Mouse (Mus musculus): ENCODE data around the gene Iqgap1. TPM values are rescaled to one million over a fixed set of nuclear protein-coding genes. Genes with fewer than 3 reads are reported as not detected.

Gene Iqgap1
- polyA plus RNA-seq, 1 experiment from 2014 or later = 25.9 TPM

DNA sequence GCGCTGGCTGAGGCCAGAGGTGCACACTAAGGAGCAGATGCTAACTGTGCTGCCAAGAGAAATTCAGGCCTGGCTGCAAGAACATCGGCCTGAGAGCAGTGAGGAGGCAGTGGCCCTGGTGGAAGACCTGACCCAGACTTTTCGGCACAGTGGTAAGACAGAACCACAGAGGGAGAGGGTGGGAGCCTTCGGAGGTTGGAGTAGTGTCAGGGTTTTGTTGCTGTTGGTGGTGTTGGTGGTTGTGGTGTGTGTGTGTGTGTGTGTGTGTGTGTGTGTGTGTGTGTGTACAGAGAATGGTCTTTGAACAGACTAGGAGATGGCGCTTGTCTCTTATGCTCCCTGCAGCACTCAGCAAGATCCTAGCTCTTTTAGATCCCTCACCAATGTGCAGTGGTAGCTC lies 37.7 kb upstream of the Iqgap1 start:
- DNase-seq (ENCODE audit: low spot score) = no peak
- no peaks in the 10 kb centered on the region for H3K27me3 ChIP-seq (ENCODE audit: control insufficient read depth, insufficient read depth, low read length)
- H3K27ac ChIP-seq (replicated peaks; ENCODE audit: low read depth, low read length) = no peak overlapping the region
- no peak overlapping the region for H3K9ac ChIP-seq (ENCODE audit: low read length)
- no peak overlapping the region for H3K4me2 ChIP-seq (ENCODE audit: low read depth, severe bottlenecking)
- no peaks in the 10 kb centered on the region for H3K9me3 ChIP-seq (ENCODE audit: control insufficient read depth, low read length)
- WGBS = 92% methylated on average over 5 of the region's 5 CpGs
- H3K4me3 ChIP-seq (ENCODE audit: low read depth, low read length) = no peak overlapping the region
- peaks cover 3% of the 10 kb centered on the region; the same call in 1 of the 2 replicates for H3K4me1 ChIP-seq (ENCODE audit: control insufficient read depth, insufficient read depth, low read length)
- peaks cover 25% of the 10 kb centered on the region for H3K36me3 ChIP-seq (ENCODE audit: control insufficient read depth, insufficient read depth, low read length)
- ATAC-seq (ENCODE audit: insufficient number of reproducible peaks, low FRiP score, low TSS enrichment, low read depth) = no peak

GRCm38 (mm10) chr7:80862475-80862874 lies 36.7 kb upstream of the Iqgap1 start:
- WGBS = 89% methylated on average over 2 of the region's 2 CpGs
- peaks cover 18% of the 10 kb centered on the region for H3K36me3 ChIP-seq (ENCODE audit: control insufficient read depth, insufficient read depth, low read length)
- no peak overlapping the region for H3K9ac ChIP-seq (ENCODE audit: low read length)
- no peak overlapping the region for H3K4me3 ChIP-seq (ENCODE audit: low read depth, low read length)
- H3K27me3 ChIP-seq (ENCODE audit: control insufficient read depth, insufficient read depth, low read length) = no peaks in the 10 kb centered on the region
- ATAC-seq (ENCODE audit: insufficient number of reproducible peaks, low FRiP score, low TSS enrichment, low read depth) (no peak), DNase-seq (ENCODE audit: low spot score) (no peak)
- H3K27ac ChIP-seq (replicated peaks; ENCODE audit: low read depth, low read length) = no peak overlapping the region
- H3K9me3 ChIP-seq (ENCODE audit: control insufficient read depth, low read length) = no peaks in the 10 kb centered on the region
- no peak overlapping the region for H3K4me2 ChIP-seq (ENCODE audit: low read depth, severe bottlenecking)
- H3K4me1 ChIP-seq (ENCODE audit: control insufficient read depth, insufficient read depth, low read length) = peaks cover 3% of the 10 kb centered on the region; the same call in 1 of the 2 replicates

GRCm38 (mm10) chr7:80860729-80861274 lies 35.0 kb upstream of the Iqgap1 start, which contains the start of gene Zscan2:
Gene Zscan2 (plus strand): TSS chr7:80860920.
- under 1% methylated on average over 40 of the region's 40 CpGs for whole genome bisulfite sequencing
- ATAC-seq (ENCODE audit: insufficient number of reproducible peaks, low FRiP score, low TSS enrichment, low read depth) = peak; percentile 97
- DNase-seq (ENCODE audit: low spot score) = peak; percentile 94
- H3K4me3 ChIP-seq (ENCODE audit: low read depth, low read length) = peak within 1 kb of the TSS; percentile 90
- H3K9me3 ChIP-seq (ENCODE audit: control insufficient read depth, low read length) = no peaks in the 10 kb centered on the region
- peak within 1 kb of the TSS; percentile 80 for H3K4me2 ChIP-seq (ENCODE audit: low read depth, severe bottlenecking)
- peaks cover 3% of the 10 kb centered on the region; the same call in 1 of the 2 replicates for H3K4me1 ChIP-seq (ENCODE audit: control insufficient read depth, insufficient read depth, low read length)
- H3K27me3 ChIP-seq (ENCODE audit: control insufficient read depth, insufficient read depth, low read length) = no peaks in the 10 kb centered on the region
- peak within 1 kb of the TSS; percentile 83 for H3K27ac ChIP-seq (replicated peaks; ENCODE audit: low read depth, low read length)
- H3K36me3 ChIP-seq (ENCODE audit: control insufficient read depth, insufficient read depth, low read length) = peaks cover 13% of the 10 kb centered on the region
- H3K9ac ChIP-seq (ENCODE audit: low read length) = peak within 1 kb of the TSS; percentile 99

DNA sequence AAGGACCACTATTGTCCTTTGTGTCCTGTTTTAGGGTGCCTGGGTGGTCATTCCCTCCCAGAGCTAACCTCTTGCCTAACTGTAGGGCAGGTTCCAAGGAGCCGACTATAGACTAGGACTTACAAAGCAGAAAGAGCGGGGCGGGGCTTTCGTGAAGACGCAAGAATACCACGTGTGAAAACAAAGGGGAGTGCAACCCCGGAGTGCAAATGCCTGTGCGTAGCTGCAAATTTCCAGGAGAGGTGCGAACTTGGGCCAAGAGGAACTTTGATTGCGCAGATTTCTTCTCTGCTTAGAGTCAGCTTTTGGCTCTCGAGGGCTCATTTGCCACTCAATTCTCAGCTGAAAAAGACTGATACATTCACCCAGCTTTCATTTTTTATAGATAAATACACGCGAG lies 34.5 kb upstream of the Iqgap1 start:
- Histone ChIP-seq H3K9me3 (ENCODE audit: control insufficient read depth, low read length) (no peaks in the 10 kb centered on the region), H3K9ac (ENCODE audit: low read length) (peak overlapping the region; percentile 99), H3K27ac (replicated peaks; ENCODE audit: low read depth, low read length) (no peak overlapping the region)

DNA sequence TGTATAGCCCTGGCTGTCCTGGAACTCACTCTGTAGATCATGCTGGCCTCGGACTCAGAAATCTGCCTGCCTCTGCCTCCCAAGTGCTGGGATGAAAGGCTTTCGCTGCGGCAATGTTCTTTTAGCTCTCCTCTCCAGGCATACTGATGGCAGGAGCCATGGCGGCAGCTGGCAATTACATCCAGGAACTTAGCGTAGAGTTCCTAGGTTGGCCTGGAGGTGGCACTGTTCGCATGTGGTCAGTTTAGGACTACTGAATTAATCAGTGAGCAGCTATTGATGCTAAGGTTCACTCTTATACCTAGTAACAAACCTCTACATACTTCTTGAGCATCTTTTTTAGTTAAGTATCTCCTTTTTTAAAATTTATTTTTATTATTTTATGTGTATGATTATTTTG lies 31.4 kb upstream of the Iqgap1 start:
- ATAC-seq (ENCODE audit: insufficient number of reproducible peaks, low FRiP score, low TSS enrichment, low read depth) = no peak
- H3K9ac ChIP-seq (ENCODE audit: low read length) = no peak overlapping the region
- H3K27me3 ChIP-seq (ENCODE audit: control insufficient read depth, insufficient read depth, low read length) = no peaks in the 10 kb centered on the region
- peaks cover 3% of the 10 kb centered on the region; the same call in 1 of the 2 replicates for H3K4me1 ChIP-seq (ENCODE audit: control insufficient read depth, insufficient read depth, low read length)
- DNase-seq (ENCODE audit: low spot score) = peak; percentile 84
- H3K4me2 ChIP-seq (ENCODE audit: low read depth, severe bottlenecking) = no peak overlapping the region
- WGBS = 29% methylated on average over 6 of the region's 6 CpGs
- no peaks in the 10 kb centered on the region for H3K36me3 ChIP-seq (ENCODE audit: control insufficient read depth, insufficient read depth, low read length)
- H3K9me3 ChIP-seq (ENCODE audit: control insufficient read depth, low read length) = no peaks in the 10 kb centered on the region
- H3K27ac ChIP-seq (replicated peaks; ENCODE audit: low read depth, low read length) = no peak overlapping the region
- H3K4me3 ChIP-seq (ENCODE audit: low read depth, low read length) = no peak overlapping the region

More for the DNA sequence above, 34.5 kb upstream of the Iqgap1 start:
- ATAC-seq (ENCODE audit: insufficient number of reproducible peaks, low FRiP score, low TSS enrichment, low read depth) (peak; percentile 63; the same call in 1 of the 2 replicates), DNase-seq (ENCODE audit: low spot score) (peak; percentile 80)
- Histone ChIP-seq H3K4me1 (ENCODE audit: control insufficient read depth, insufficient read depth, low read length) (peaks cover 3% of the 10 kb centered on the region; the same call in 1 of the 2 replicates), H3K4me2 (ENCODE audit: low read depth, severe bottlenecking) (peak overlapping the region; percentile 80), H3K27me3 (ENCODE audit: control insufficient read depth, insufficient read depth, low read length) (no peaks in the 10 kb centered on the region), H3K36me3 (ENCODE audit: control insufficient read depth, insufficient read depth, low read length) (peaks cover 8% of the 10 kb centered on the region), H3K4me3 (ENCODE audit: low read depth, low read length) (peak overlapping the region; percentile 90)
- WGBS = 2% methylated on average over 13 of the region's 13 CpGs

DNA sequence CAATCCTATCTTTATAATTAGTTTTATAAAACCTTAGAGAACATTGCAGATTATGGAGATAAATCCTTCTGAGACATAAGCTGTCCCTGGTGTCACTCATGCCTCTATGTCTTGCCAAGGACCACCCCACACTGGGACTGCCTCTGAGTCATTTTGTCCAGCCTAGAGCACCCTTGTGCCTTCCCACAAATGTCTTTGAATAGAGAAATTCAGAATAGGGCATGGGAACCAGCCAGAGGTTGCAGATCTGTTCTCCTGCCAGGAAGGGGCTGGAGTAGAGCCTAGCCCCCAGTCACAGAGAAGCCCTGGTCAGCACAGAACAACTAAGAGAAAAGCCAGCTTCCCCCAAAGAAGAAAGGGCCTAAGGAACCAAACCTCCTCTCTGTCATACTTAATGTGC lies 29.5 kb upstream of the Iqgap1 start:
- H3K27me3 ChIP-seq (ENCODE audit: control insufficient read depth, insufficient read depth, low read length) = no peaks in the 10 kb centered on the region
- no peak overlapping the region for H3K9ac ChIP-seq (ENCODE audit: low read length)
- no peaks in the 10 kb centered on the region for H3K4me1 ChIP-seq (ENCODE audit: control insufficient read depth, insufficient read depth, low read length)
- H3K4me2 ChIP-seq (ENCODE audit: low read depth, severe bottlenecking) = no peak overlapping the region
- no peaks in the 10 kb centered on the region for H3K36me3 ChIP-seq (ENCODE audit: control insufficient read depth, insufficient read depth, low read length)
- no peak overlapping the region for H3K4me3 ChIP-seq (ENCODE audit: low read depth, low read length)
- DNase-seq (ENCODE audit: low spot score) = no peak
- H3K9me3 ChIP-seq (ENCODE audit: control insufficient read depth, low read length) = no peaks in the 10 kb centered on the region
- ATAC-seq (ENCODE audit: insufficient number of reproducible peaks, low FRiP score, low TSS enrichment, low read depth) = no peak
- no peak overlapping the region for H3K27ac ChIP-seq (replicated peaks; ENCODE audit: low read depth, low read length)

DNA sequence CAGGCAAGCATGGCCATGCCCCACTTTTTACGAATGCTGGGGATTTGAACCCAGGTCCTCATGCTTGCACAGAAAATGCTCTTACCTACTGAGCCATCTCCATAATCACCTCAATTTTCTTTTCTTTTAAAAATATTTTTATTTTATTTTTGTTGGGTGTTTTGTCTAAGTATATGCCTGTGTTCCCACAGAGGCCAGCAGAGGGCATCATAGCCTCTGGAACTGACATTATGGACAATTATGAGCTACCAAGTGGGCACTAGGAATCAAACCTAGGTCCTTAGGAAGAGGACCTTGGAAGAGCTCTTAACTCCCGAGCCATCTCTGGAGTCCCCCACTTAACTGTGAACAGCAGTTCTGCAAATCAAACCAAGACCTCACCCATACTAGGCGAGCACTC lies 27.4 kb upstream of the Iqgap1 start:
- H3K4me2 ChIP-seq (ENCODE audit: low read depth, severe bottlenecking) = no peak overlapping the region
- H3K9ac ChIP-seq (ENCODE audit: low read length) = no peak overlapping the region
- H3K4me3 ChIP-seq (ENCODE audit: low read depth, low read length) = no peak overlapping the region
- no peaks in the 10 kb centered on the region for H3K9me3 ChIP-seq (ENCODE audit: control insufficient read depth, low read length)
- H3K4me1 ChIP-seq (ENCODE audit: control insufficient read depth, insufficient read depth, low read length) = no peaks in the 10 kb centered on the region
- no peaks in the 10 kb centered on the region for H3K36me3 ChIP-seq (ENCODE audit: control insufficient read depth, insufficient read depth, low read length)
- no peaks in the 10 kb centered on the region for H3K27me3 ChIP-seq (ENCODE audit: control insufficient read depth, insufficient read depth, low read length)
- DNase-seq (ENCODE audit: low spot score) (no peak), ATAC-seq (ENCODE audit: insufficient number of reproducible peaks, low FRiP score, low TSS enrichment, low read depth) (no peak)
- 94% methylated on average over 3 of the region's 3 CpGs for WGBS
- H3K27ac ChIP-seq (replicated peaks; ENCODE audit: low read depth, low read length) = no peak overlapping the region

GRCm38 (mm10) chr7:80850520-80850919 lies 24.7 kb upstream of the Iqgap1 start:
- H3K9me3 ChIP-seq (ENCODE audit: control insufficient read depth, low read length) = no peaks in the 10 kb centered on the region
- no peak overlapping the region for H3K27ac ChIP-seq (replicated peaks; ENCODE audit: low read depth, low read length)
- no peaks in the 10 kb centered on the region for H3K36me3 ChIP-seq (ENCODE audit: control insufficient read depth, insufficient read depth, low read length)
- no peak overlapping the region for H3K4me3 ChIP-seq (ENCODE audit: low read depth, low read length)
- ATAC-seq (ENCODE audit: insufficient number of reproducible peaks, low FRiP score, low TSS enrichment, low read depth) (no peak), DNase-seq (ENCODE audit: low spot score) (no peak)
- H3K4me1 ChIP-seq (ENCODE audit: control insufficient read depth, insufficient read depth, low read length) = no peaks in the 10 kb centered on the region
- WGBS = 91% methylated on average over 5 of the region's 5 CpGs
- H3K27me3 ChIP-seq (ENCODE audit: control insufficient read depth, insufficient read depth, low read length) = no peaks in the 10 kb centered on the region
- no peak overlapping the region for H3K9ac ChIP-seq (ENCODE audit: low read length)
- H3K4me2 ChIP-seq (ENCODE audit: low read depth, severe bottlenecking) = no peak overlapping the region

- Histone ChIP-seq H3K4me1 (ENCODE audit: control insufficient read depth, insufficient read depth, low read length) (no peaks in the 10 kb centered on the region), H3K9ac (ENCODE audit: low read length) (no peak overlapping the region), H3K27me3 (ENCODE audit: control insufficient read depth, insufficient read depth, low read length) (no peaks in the 10 kb centered on the region), H3K27ac (replicated peaks; ENCODE audit: low read depth, low read length) (no peak overlapping the region), H3K9me3 (ENCODE audit: control insufficient read depth, low read length) (no peaks in the 10 kb centered on the region), H3K4me2 (ENCODE audit: low read depth, severe bottlenecking) (no peak overlapping the region), H3K4me3 (ENCODE audit: low read depth, low read length) (no peak overlapping the region), H3K36me3 (ENCODE audit: control insufficient read depth, insufficient read depth, low read length) (no peaks in the 10 kb centered on the region)
- DNase-seq (ENCODE audit: low spot score) (peak; percentile 45), ATAC-seq (ENCODE audit: insufficient number of reproducible peaks, low FRiP score, low TSS enrichment, low read depth) (no peak)
- WGBS = 30% methylated on average over 4 of the region's 4 CpGs
Measured at GRCm38 (mm10) chr7:80849710-80850109, 23.9 kb upstream of the Iqgap1 start.
